Mouse (Mus musculus) olfactory bulb, adult 2 months (tissue): ENCODE data around the gene Adk. TPM values are rescaled to one million over a fixed set of nuclear protein-coding genes. Genes with fewer than 3 reads are reported as not detected.
"Not testable (repeated sequence)": the region's sequence is repeated elsewhere in the genome, so short reads cannot be mapped to it uniquely, and the experiment has no call there.

ENCODE experiments used
- H3K27ac ChIP-seq: fragments of 200-500 bp; 2 replicates; pipeline ENCODE4 v1.5.1; 2012; ENCODE audit warnings: low read depth, low read length; ENCODE audit not compliant: insufficient read depth
- H3K4me1 ChIP-seq: fragments of 200-500 bp; 2 replicates; pipeline ENCODE4 v1.6.1; 2012; ENCODE audit warnings: low read length; ENCODE audit not compliant: control insufficient read depth, insufficient read depth
- H3K4me3 ChIP-seq: fragments of 200-500 bp; 2 replicates; pipeline ENCODE4 v1.5.1; 2012; ENCODE audit warnings: mild to moderate bottlenecking, low read depth, low read length, moderate library complexity; ENCODE audit not compliant: insufficient read depth
- CTCF ChIP-seq: fragments of 200-500 bp; IDR thresholded peaks from 2 replicates; pipeline ENCODE4 v1.5.1; 2012; ENCODE audit warnings: low read depth, mild to moderate bottlenecking, low read length, moderate library complexity; ENCODE audit not compliant: insufficient read depth
- POLR2A ChIP-seq: fragments of 200-500 bp; IDR thresholded peaks from 2 replicates; pipeline ENCODE4 v1.6.1; 2012; ENCODE audit warnings: mild to moderate bottlenecking, low read depth, low read length, moderate library complexity; ENCODE audit not compliant: insufficient read depth
- WGBS: fragments of 180-500 bp; shearing (Covaris S2); methylation state at CpG from one replicate; pipeline ENCODE4 v1.1.7; 2018; 5-methylcytosine and 5-hydroxymethylcytosine counted together
- polyA plus RNA-seq: library from polyadenylated mRNA; stranded (reverse); fragments of >200 nt; gene quantifications from 2 replicates; pipeline ENCODE4 v1.2.4, GENCODE M21; 2012; ENCODE audit warnings: low replicate concordance; ENCODE audit not compliant: missing spikeins, insufficient read depth, insufficient read length

The Adk gene
- polyA plus RNA-seq, 1 experiment: not detected

DNA sequence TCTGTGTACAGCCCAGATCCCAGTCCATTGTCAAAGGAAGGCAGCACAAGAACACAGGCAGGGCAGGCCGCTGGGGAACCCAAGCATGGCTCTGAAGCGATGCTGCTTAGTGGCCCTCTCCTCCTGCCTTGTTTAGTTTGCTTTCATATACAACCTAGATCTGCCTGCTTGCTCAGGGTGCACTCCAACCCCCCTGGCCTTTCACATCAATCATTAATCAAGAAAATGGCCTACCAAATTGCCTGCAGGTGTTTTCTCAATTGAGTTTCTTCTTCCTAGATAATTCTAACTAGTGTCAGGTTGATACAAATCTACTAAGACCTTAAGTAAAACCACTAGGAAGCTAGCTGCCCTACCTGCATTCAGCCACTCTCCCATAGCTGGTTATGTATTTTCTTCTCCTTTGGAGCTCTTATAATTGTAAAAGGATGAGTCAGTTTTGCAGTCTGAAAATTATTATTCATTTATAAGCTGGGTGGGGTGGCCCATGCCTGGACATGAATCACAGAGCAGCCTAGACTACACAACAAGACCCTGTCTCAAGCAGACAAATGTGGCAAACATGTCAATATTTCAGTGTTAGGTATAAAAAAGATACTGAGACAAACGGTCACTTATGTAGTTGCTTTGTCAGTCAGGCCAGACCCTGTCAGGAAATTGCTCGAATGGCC, 35.2 kb downstream of the Adk start:
- no peak overlapping the region for H3K4me3 ChIP-seq
- 58% methylated on average over 4 of the region's 4 CpGs for WGBS

DNA sequence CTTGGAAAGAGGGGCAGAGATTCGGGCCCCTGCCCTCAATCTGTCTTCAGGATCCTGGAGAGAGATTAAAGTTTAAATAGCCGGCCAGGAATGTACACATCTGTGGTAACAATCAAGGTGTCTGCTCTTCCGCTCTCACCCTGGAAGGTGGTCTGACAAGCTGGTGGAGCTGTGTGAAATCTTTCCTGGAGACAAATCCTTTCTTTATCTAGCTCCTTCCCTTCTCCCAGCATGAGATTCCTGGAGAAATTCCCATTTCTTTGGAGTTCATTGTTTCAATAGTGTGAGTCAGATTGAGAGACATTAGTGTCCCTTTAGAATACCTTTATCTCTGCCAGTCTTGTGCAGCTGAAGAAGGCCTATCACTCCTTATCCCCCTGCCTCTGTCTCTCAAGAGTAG, 36.4 kb downstream of the Adk start:
- TF ChIP-seq CTCF (no peak), POLR2A (no peak)
- WGBS: 74% methylated on average over 3 of the region's 3 CpGs
- Histone ChIP-seq H3K4me1 (peaks cover 5% of the 10 kb centered on the region), H3K4me3 (no peak overlapping the region), H3K27ac (no peak overlapping the region)

More for the DNA sequence above, 35.2 kb downstream of the Adk start:
- H3K27ac ChIP-seq: peak overlapping the region; percentile 73
- TF ChIP-seq POLR2A (no peak), CTCF (no peak)
- peaks cover 5% of the 10 kb centered on the region for H3K4me1 ChIP-seq

DNA sequence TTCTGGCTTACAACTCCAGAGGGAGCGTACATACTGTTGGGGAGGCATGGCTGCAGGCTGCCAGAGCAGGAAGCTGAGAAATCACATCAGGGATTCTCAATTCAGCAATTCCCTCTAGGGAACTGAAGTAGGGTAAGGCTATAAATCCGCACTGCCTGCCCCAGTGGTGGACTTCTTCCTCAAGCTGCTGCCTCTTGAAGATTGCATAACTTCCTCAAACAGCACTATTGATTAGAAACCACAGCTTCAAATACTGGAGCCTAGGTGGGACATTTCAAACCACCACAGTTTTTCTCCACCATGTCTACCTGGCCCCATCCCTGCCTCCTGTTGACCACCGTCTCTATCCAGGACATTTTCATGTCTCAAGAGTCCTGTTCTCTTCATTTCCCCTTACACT, 38.0 kb downstream of the Adk start:
- Histone ChIP-seq H3K27ac (no peak overlapping the region), H3K4me1 (peaks cover 5% of the 10 kb centered on the region), H3K4me3 (no peak overlapping the region)
- no peak for TF ChIP-seq CTCF
- TF ChIP-seq POLR2A: no peak
- WGBS: 90% methylated on average over 3 of the region's 3 CpGs

DNA sequence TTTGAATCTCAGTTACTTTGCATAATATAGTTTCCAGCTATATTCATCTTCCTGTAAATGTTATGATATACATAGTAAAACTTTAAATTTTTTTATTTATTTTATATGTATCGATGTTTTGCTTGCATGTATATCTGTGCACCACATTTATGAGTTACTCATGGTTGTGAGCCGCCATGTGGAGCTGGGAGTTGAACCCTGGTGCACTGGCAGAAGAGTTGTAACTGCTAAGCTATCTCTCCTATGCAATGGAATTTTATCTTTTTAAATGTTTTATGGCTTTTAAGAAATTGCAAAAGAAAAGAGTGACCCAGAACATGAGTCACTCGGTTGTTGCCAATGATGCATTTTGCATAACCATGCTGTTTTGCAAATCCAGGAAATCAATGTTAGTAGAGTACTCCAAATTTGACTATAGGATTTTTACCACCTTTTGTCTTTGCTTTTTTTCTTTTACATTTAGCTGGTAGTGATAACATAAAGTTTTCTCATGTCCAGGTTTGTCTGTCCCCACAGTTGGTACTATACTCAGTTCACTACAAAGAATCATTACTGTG, 38.6 kb downstream of the Adk start:
- no peak for TF ChIP-seq CTCF
- TF ChIP-seq POLR2A: no peak
- 97% methylated on average over 3 of the region's 3 CpGs for WGBS

DNA sequence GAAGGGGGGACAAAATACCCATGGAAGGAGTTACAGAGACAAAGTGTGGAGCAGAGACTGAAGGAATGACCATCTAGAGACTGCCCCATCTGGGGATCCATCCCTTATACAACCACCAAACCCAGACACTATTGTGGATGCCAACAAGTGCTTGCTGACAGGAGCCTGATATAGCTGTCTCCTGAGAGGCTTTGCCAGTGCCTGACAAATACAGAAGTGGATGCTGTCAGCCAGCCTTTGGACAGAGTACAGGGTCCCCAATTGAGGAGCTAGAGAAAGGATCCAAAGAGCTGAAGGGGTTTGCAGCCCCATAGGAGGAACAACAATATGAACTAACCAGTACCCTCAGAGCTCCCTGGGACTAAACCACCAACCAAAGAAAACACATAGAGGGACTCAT, 41.8 kb downstream of the Adk start:
- H3K4me1 ChIP-seq, H3K27ac ChIP-seq: not testable (repeated sequence)

More for the DNA sequence above, 38.6 kb downstream of the Adk start:
- H3K4me3 ChIP-seq: no peak overlapping the region
- H3K4me1 ChIP-seq: peaks cover 5% of the 10 kb centered on the region
- no peak overlapping the region for H3K27ac ChIP-seq

DNA sequence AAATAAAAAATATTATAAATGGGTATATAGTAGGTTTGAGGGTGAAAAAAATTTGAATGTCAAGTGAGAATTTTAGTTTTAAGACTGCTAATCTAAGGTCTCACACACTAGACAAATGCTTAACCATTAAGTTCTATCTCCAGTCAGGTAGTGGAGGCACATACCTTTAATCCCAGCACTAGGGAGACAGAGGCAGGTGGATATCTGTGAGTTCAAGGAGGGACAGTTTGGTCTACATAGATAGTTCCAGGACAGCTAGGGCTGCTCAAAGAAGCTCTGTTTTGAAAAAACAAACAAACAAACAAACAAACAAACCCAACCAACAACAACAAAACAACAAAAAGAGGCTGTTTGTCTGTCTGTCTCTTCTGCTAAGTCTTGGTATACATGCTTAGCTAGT, 43.9 kb downstream of the Adk start:
- no peak overlapping the region for H3K27ac ChIP-seq
- peaks cover 3% of the 10 kb centered on the region; the same call in 1 of the 2 replicates for H3K4me1 ChIP-seq
- no peak overlapping the region for H3K4me3 ChIP-seq
- no peak for TF ChIP-seq CTCF
- TF ChIP-seq POLR2A: no peak

More for the DNA sequence above, 41.8 kb downstream of the Adk start:
- H3K4me3 ChIP-seq: not testable (repeated sequence)

DNA sequence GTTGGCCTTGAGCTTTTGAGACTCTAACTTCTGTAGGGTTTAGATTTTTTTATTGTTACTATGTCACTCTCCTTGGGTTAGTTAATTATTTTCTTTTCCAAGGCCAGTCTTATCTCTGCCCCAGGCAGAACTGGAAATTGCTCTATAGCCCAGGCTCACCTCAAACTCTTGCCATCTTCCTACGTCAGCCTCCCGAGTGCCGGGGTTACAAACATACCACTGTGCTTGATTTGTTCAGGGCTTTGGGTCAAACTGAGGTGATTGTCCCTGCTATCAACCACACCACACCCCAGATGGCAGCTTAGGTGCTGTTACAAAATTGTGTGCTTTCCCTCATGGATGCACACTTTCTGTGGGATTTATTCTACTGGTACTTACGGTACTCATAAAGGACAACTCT, 44.3 kb downstream of the Adk start:
- Histone ChIP-seq H3K4me3 (no peak overlapping the region), H3K27ac (no peak overlapping the region), H3K4me1 (peaks cover 5% of the 10 kb centered on the region; the same call in 1 of the 2 replicates)
- TF ChIP-seq POLR2A (no peak), CTCF (no peak)
- 96% methylated on average over 4 of the region's 4 CpGs for WGBS

DNA sequence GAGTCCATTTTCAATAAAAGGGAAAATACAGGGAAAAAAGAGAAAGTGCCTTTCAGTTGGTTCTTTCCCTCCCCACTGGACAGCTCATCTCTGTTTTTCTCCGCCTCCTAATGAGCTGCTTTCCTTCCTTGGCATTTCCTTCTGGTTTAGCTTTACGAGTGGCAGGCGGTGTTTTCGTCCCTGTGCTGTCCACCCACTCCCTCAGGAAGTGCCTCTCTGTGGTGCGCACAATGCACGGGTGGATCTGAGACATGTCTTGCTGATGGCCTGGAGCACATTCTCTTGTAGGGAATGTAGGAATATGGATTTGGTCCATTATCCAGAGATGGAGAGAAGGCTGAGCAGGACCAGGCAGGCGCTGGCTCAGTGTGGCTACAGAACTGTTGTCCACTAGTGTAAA, 47.0 kb downstream of the Adk start:
- Histone ChIP-seq H3K27ac (peak overlapping the region; percentile 17; the same call in 1 of the 2 replicates), H3K4me1 (peaks cover 5% of the 10 kb centered on the region; the same call in 1 of the 2 replicates), H3K4me3 (no peak overlapping the region)
- WGBS: 19% methylated on average over 7 of the region's 7 CpGs
- TF ChIP-seq CTCF (no peak), POLR2A (no peak)

DNA sequence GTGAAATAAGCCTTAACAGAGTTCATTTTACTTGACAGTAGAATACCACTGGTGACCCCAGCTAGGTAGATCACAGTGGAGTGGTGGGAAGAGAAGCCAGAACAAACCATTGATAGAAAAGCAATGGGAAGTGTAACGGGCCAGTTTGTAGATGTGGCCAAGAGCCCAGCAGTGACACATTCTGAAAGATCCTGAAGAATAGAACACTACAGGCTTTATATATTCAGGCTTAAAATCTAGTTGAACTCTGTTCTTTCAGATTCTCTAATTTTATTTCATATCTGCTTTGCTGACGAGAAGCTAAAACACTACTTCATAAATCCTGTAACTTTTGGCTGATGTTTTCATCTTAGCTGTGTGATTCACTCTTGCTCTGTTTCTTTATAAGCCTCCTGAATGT, 48.5 kb downstream of the Adk start:
- Histone ChIP-seq H3K4me1 (peaks cover 5% of the 10 kb centered on the region; the same call in 1 of the 2 replicates), H3K27ac (no peak overlapping the region), H3K4me3 (no peak overlapping the region)
- 77% methylated on average over 2 of the region's 2 CpGs for WGBS
- TF ChIP-seq POLR2A (no peak), CTCF (no peak)
